Mouse (Mus musculus): ENCODE results near the gene Lactbl1.
A peak's percentile ranks its signal among the peaks of the same experiment; 100 is the strongest.

Lactbl1 gene

GRCm38 (mm10) chr4:136636511-136636910 lies 14.1 kb downstream of the Lactbl1 start:
- no peak for DNase-seq (ENCODE audit: low read depth in 1 of 2, low spot score in 2 of 2)

GRCm38 (mm10) chr4:136636983-136637562 lies 14.7 kb downstream of the Lactbl1 start:
- no peak for DNase-seq (ENCODE audit: low read depth in 1 of 2, low spot score in 2 of 2)

GRCm38 (mm10) chr4:136637563-136638229 lies 15.3 kb downstream of the Lactbl1 start:
- no peak for DNase-seq (ENCODE audit: low read depth in 1 of 2, low spot score in 2 of 2)

GRCm38 (mm10) chr4:136638230-136638750 lies 15.9 kb downstream of the Lactbl1 start:
- no peak for DNase-seq (ENCODE audit: low read depth in 1 of 2, low spot score in 2 of 2)

GRCm38 (mm10) chr4:136638890-136639289 lies 16.5 kb downstream of the Lactbl1 start:
- DNase-seq (ENCODE audit: low read depth in 1 of 2, low spot score in 2 of 2) = no peak

- peak; percentile 11 to 54 for DNase-seq (ENCODE audit: low read depth in 1 of 2, low spot score in 2 of 2)
These were observed 26.6 kb downstream of the Lactbl1 start for GRCm38 (mm10) chr4:136648922-136649479.

- DNase-seq (ENCODE audit: low read depth in 1 of 2, low spot score in 2 of 2) = no peak
These were observed 27.2 kb downstream of the Lactbl1 start for GRCm38 (mm10) chr4:136649480-136650196.

- DNase-seq (ENCODE audit: low read depth in 1 of 2, low spot score in 2 of 2) = no peak
These were observed 27.8 kb downstream of the Lactbl1 start for GRCm38 (mm10) chr4:136650261-136650660.

GRCm38 (mm10) chr4:136651357-136651811 lies 29.0 kb downstream of the Lactbl1 start:
- DNase-seq (ENCODE audit: low read depth in 1 of 2, low spot score in 2 of 2) = no peak

- DNase-seq (ENCODE audit: low read depth in 1 of 2, low spot score in 2 of 2) = no peak
These were observed 29.6 kb downstream of the Lactbl1 start for GRCm38 (mm10) chr4:136651882-136652527.

- DNase-seq (ENCODE audit: low read depth in 1 of 2, low spot score in 2 of 2) = no peak
These were observed 30.1 kb downstream of the Lactbl1 start for GRCm38 (mm10) chr4:136652528-136652910.

GRCm38 (mm10) chr4:136653019-136653418 lies 30.6 kb downstream of the Lactbl1 start:
- DNase-seq (ENCODE audit: low read depth in 1 of 2, low spot score in 2 of 2) = no peak

GRCm38 (mm10) chr4:136653692-136654234 lies 31.3 kb downstream of the Lactbl1 start:
- no peak for DNase-seq (ENCODE audit: low read depth in 1 of 2, low spot score in 2 of 2)

- no peak for DNase-seq (ENCODE audit: low read depth in 1 of 2, low spot score in 2 of 2)
These were observed 35.5 kb downstream of the Lactbl1 start for GRCm38 (mm10) chr4:136657914-136658313.

GRCm38 (mm10) chr4:136665068-136665467 lies 42.6 kb downstream of the Lactbl1 start:
- no peak for DNase-seq (ENCODE audit: low read depth in 1 of 2, low spot score in 2 of 2)

GRCm38 (mm10) chr4:136666002-136666401 lies 43.6 kb downstream of the Lactbl1 start:
- no peak for DNase-seq (ENCODE audit: low read depth in 1 of 2, low spot score in 2 of 2)

- no peak for DNase-seq (ENCODE audit: low read depth in 1 of 2, low spot score in 2 of 2)
These were observed 45.3 kb downstream of the Lactbl1 start for GRCm38 (mm10) chr4:136667757-136668156.

- no peak for DNase-seq (ENCODE audit: low read depth in 1 of 2, low spot score in 2 of 2)
These were observed 50.1 kb downstream of the Lactbl1 start for GRCm38 (mm10) chr4:136672335-136673090.

- no peak for DNase-seq (ENCODE audit: low read depth in 1 of 2, low spot score in 2 of 2)
These were observed 53.0 kb downstream of the Lactbl1 start for GRCm38 (mm10) chr4:136675439-136675838.

GRCm38 (mm10) chr4:136678480-136678879 lies 56.1 kb downstream of the Lactbl1 start:
- peak; percentile 14 to 37 for DNase-seq (ENCODE audit: low read depth in 1 of 2, low spot score in 2 of 2)
